Mouse (Mus musculus): ENCODE data around the gene Padi2. TPM values are rescaled to one million over a fixed set of nuclear protein-coding genes. Genes with fewer than 3 reads are reported as not detected.
A peak's percentile ranks its signal among the peaks of the same experiment; 100 is the strongest.

Gene Padi2
- polyA plus RNA-seq, 1 experiment from 2014 or later: 0.27 TPM

DNA sequence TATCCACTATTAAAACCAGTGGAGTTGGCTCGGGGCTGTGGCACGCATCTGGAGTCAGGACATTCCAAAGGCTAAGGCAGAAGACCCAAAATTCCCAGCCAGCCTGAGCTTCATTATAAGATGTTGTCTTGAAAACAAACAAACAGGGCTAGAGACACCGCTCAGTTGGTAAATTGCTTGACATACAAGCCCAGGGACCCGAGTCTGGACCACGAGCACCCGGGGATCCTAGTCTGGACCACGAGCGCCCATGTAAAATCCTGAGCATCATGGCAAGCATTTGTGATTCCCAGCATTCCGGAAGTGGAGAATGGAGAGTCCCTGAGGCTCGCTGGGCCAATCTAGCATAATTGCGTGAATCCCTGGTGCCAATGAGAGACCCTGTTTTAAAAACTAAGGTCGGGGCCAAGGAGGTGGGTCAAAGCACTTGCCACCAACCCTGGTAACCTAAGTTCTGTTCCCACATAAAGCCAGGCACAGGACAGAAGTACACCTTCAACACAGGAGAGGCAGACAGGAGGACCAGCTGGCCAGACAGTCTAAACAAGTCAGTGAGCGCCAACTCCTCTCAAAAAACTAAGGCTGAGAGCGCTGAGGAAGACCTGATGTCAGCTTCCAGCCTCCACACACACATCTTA is 14.5 kb upstream of the Padi2 start:
- H3K27me3 ChIP-seq (replicated peaks; ENCODE audit: control insufficient read depth, insufficient read depth, low read length): no peaks in the 10 kb centered on the region
- H3K9ac ChIP-seq (ENCODE audit: low read length): no peak overlapping the region
- ATAC-seq (no peak), DNase-seq (ENCODE audit: low spot score) (no peak)
- 96% methylated on average over 14 of the region's 14 CpGs for WGBS
- H3K4me2 ChIP-seq (ENCODE audit: low read length): no peak overlapping the region
- H3K36me3 ChIP-seq (ENCODE audit: control insufficient read depth, insufficient read depth, low read length): no peaks in the 10 kb centered on the region
- no peak overlapping the region for H3K27ac ChIP-seq (ENCODE audit: low read depth, low read length)
- no peak overlapping the region for H3K4me3 ChIP-seq (ENCODE audit: low read depth, low read length)
- H3K9me3 ChIP-seq (replicated peaks; ENCODE audit: control insufficient read depth, low read length): no peaks in the 10 kb centered on the region; the same call in 1 of the 2 replicates
- H3K4me1 ChIP-seq (ENCODE audit: control insufficient read depth, insufficient read depth, low read length): no peaks in the 10 kb centered on the region

DNA sequence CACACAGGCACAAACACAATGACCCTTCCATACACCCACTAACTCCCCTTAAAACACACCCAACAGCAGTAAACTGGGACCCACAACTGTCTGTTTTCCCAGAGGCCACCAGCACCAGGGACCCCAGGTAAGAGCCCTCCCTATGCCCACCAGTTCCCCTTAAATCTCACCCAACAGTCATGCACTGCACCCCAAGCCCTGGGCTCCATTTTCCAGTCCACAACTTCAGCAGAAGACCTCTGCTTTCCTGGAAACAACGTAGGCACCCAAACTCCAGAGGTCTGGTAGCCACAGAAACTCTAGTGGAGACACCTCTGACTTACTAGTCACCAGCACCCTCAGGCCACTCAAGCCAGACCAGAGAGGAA is 14.0 kb upstream of the Padi2 start:
- no peaks in the 10 kb centered on the region for H3K27me3 ChIP-seq (replicated peaks; ENCODE audit: control insufficient read depth, insufficient read depth, low read length)
- no peaks in the 10 kb centered on the region for H3K36me3 ChIP-seq (ENCODE audit: control insufficient read depth, insufficient read depth, low read length)
- WGBS: 75% methylated on average over 1 of the region's 1 CpGs
- ATAC-seq: no peak
- no peak overlapping the region for H3K27ac ChIP-seq (ENCODE audit: low read depth, low read length)
- no peak overlapping the region for H3K9ac ChIP-seq (ENCODE audit: low read length)
- no peaks in the 10 kb centered on the region for H3K4me1 ChIP-seq (ENCODE audit: control insufficient read depth, insufficient read depth, low read length)
- no peak overlapping the region for H3K4me3 ChIP-seq (ENCODE audit: low read depth, low read length)
- no peak for DNase-seq (ENCODE audit: low spot score)
- no peaks in the 10 kb centered on the region; the same call in 1 of the 2 replicates for H3K9me3 ChIP-seq (replicated peaks; ENCODE audit: control insufficient read depth, low read length)
- no peak overlapping the region for H3K4me2 ChIP-seq (ENCODE audit: low read length)

DNA sequence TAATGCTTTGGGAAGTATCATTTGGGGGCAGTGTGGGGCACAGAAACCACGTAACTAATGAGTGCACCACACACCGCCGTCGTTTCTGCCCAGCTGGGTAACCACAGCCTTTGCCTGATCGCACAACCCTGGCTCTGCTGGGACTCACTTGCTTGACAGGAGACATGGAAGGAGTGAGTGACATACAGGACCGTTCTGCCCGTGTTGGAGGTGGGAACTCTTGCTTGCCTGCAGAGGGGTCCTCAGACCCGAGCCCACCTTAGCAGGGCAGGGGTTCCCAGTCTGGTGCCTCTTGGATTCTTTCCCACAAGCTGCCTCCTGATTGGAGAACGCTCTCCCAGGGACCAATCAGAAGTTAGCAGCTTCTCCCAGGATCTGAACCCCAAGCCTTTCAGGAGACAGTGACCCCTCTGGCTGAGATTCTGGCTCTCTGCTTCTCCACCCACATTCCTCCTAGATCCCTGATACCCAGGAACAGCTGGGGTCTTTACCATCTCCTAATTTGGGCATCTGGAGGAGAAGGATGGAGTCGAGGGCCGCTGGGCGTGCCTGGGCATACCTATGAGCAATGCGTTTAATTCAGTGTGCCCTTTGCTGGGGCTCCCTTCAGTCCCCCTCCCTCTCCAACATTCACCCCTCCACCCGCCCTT is 1.2 kb upstream of the Padi2 start:
- Histone ChIP-seq H3K4me2 (ENCODE audit: low read length) (no peak overlapping the region), H3K4me3 (ENCODE audit: low read depth, low read length) (no peak overlapping the region), H3K9ac (ENCODE audit: low read length) (no peak overlapping the region), H3K27me3 (replicated peaks; ENCODE audit: control insufficient read depth, insufficient read depth, low read length) (peaks cover 18% of the 10 kb centered on the region; the same call in 1 of the 2 replicates), H3K36me3 (ENCODE audit: control insufficient read depth, insufficient read depth, low read length) (no peaks in the 10 kb centered on the region), H3K9me3 (replicated peaks; ENCODE audit: control insufficient read depth, low read length) (no peaks in the 10 kb centered on the region), H3K27ac (ENCODE audit: low read depth, low read length) (no peak overlapping the region), H3K4me1 (ENCODE audit: control insufficient read depth, insufficient read depth, low read length) (no peaks in the 10 kb centered on the region)
- WGBS: 56% methylated on average over 14 of the region's 14 CpGs
- DNase-seq (ENCODE audit: low spot score) (no peak), ATAC-seq (no peak)

DNA sequence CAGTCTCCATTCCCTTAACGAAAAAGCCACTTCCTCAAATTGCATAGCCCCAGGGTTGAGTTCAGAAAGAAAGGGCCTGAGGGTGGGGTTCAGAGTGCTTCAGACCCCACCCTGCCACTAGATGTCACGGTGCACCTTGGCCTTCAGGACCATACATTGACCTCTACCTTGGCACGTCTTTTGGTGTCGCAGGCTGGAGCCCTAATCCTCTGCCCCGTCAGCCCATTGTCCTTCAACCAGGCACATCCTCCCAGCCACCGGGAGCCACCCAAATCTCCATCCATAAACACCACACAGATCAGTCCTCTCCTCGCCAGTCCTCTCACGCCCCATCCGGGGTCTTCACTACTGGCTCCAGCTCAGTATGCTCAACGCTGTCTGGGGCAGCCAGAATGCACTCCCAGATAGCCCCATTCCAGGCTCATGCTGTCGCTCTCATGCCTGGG is 695 bp upstream of the Padi2 start:
- no peaks in the 10 kb centered on the region for H3K4me1 ChIP-seq (ENCODE audit: control insufficient read depth, insufficient read depth, low read length)
- H3K9me3 ChIP-seq (replicated peaks; ENCODE audit: control insufficient read depth, low read length): no peaks in the 10 kb centered on the region
- peak overlapping the region; percentile 64 for H3K4me2 ChIP-seq (ENCODE audit: low read length)
- 15% methylated on average over 11 of the region's 11 CpGs for WGBS
- no peak overlapping the region for H3K27ac ChIP-seq (ENCODE audit: low read depth, low read length)
- H3K27me3 ChIP-seq (replicated peaks; ENCODE audit: control insufficient read depth, insufficient read depth, low read length): peaks cover 18% of the 10 kb centered on the region; the same call in 1 of the 2 replicates
- no peak for DNase-seq (ENCODE audit: low spot score)
- ATAC-seq: peak; percentile 28; the same call in 1 of the 2 replicates
- no peaks in the 10 kb centered on the region for H3K36me3 ChIP-seq (ENCODE audit: control insufficient read depth, insufficient read depth, low read length)
- H3K9ac ChIP-seq (ENCODE audit: low read length): no peak overlapping the region
- H3K4me3 ChIP-seq (ENCODE audit: low read depth, low read length): peak overlapping the region; percentile 29

DNA sequence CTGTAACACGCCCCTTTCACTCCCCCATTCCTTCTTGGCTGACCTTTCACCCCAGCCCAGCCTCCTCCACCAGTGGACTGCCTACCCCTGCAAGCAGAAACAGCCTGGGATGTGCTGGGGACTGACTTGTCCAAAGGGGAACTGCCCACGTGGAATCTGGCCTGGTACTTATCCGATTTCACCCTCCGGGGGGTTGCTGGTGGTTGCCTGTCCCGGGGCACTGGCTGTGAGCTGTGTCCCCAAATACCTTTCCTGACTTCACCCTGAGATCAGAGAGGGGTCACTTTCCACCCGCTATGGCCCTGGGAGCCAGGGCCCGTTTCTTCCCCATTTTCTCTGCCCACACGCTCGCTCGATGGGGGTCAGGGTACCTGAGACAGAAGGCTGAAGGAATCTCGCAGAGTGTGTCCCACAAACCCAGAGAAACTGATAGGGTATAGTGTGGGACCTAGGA is 710 bp downstream of the Padi2 start:
- H3K4me1 ChIP-seq (ENCODE audit: control insufficient read depth, insufficient read depth, low read length): 0 out of 2 replicates have a peak, but pooled peaks cover 2% of the 10 kb centered on the region
- no peaks in the 10 kb centered on the region for H3K9me3 ChIP-seq (replicated peaks; ENCODE audit: control insufficient read depth, low read length)
- H3K27ac ChIP-seq (ENCODE audit: low read depth, low read length): no peak overlapping the region
- peaks cover 18% of the 10 kb centered on the region; the same call in 1 of the 2 replicates for H3K27me3 ChIP-seq (replicated peaks; ENCODE audit: control insufficient read depth, insufficient read depth, low read length)
- H3K4me2 ChIP-seq (ENCODE audit: low read length): no peak overlapping the region
- 50% methylated on average over 11 of the region's 11 CpGs for WGBS
- no peaks in the 10 kb centered on the region for H3K36me3 ChIP-seq (ENCODE audit: control insufficient read depth, insufficient read depth, low read length)
- no peak for ATAC-seq
- H3K9ac ChIP-seq (ENCODE audit: low read length): no peak overlapping the region
- H3K4me3 ChIP-seq (ENCODE audit: low read depth, low read length): no peak overlapping the region
- DNase-seq (ENCODE audit: low spot score): no peak

GRCm38 (mm10) chr4:140907306-140908024 is 1.3 kb downstream of the Padi2 start:
- Histone ChIP-seq H3K9ac (ENCODE audit: low read length) (no peak overlapping the region), H3K4me1 (ENCODE audit: control insufficient read depth, insufficient read depth, low read length) (0 out of 2 replicates have a peak, but pooled peaks cover 2% of the 10 kb centered on the region), H3K9me3 (replicated peaks; ENCODE audit: control insufficient read depth, low read length) (no peaks in the 10 kb centered on the region), H3K27me3 (replicated peaks; ENCODE audit: control insufficient read depth, insufficient read depth, low read length) (peaks cover 18% of the 10 kb centered on the region; the same call in 1 of the 2 replicates), H3K36me3 (ENCODE audit: control insufficient read depth, insufficient read depth, low read length) (no peaks in the 10 kb centered on the region), H3K4me3 (ENCODE audit: low read depth, low read length) (no peak overlapping the region), H3K4me2 (ENCODE audit: low read length) (no peak overlapping the region), H3K27ac (ENCODE audit: low read depth, low read length) (no peak overlapping the region)
- ATAC-seq: no peak
- DNase-seq (ENCODE audit: low spot score): no peak
- WGBS: 50% methylated on average over 12 of the region's 12 CpGs

DNA sequence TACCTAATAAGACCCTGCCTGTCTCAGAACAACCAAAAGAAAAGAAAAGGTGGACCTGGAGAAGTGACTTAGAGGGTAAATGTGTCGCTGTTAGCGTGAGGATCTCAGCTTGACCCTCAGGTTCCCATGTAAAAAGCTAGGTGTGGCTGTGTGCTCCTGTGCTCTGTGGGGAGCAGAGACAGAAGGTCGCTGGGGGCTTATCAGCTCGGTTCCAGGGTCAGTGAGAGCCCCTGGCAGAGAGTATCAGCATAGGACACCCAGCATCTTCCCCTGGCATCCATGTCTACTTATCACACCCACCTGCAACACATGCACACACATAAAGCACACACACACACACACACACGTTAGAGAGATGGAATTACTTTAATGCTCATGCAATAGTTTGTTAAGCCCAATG is 2.5 kb downstream of the Padi2 start:
- Histone ChIP-seq H3K27me3 (replicated peaks; ENCODE audit: control insufficient read depth, insufficient read depth, low read length) (peaks cover 18% of the 10 kb centered on the region; the same call in 1 of the 2 replicates), H3K4me3 (ENCODE audit: low read depth, low read length) (no peak overlapping the region), H3K27ac (ENCODE audit: low read depth, low read length) (no peak overlapping the region), H3K9ac (ENCODE audit: low read length) (no peak overlapping the region), H3K36me3 (ENCODE audit: control insufficient read depth, insufficient read depth, low read length) (no peaks in the 10 kb centered on the region), H3K9me3 (replicated peaks; ENCODE audit: control insufficient read depth, low read length) (no peaks in the 10 kb centered on the region), H3K4me2 (ENCODE audit: low read length) (no peak overlapping the region), H3K4me1 (ENCODE audit: control insufficient read depth, insufficient read depth, low read length) (0 out of 2 replicates have a peak, but pooled peaks cover 2% of the 10 kb centered on the region)
- DNase-seq (ENCODE audit: low spot score) (no peak), ATAC-seq (no peak)
- WGBS: 64% methylated on average over 5 of the region's 5 CpGs

GRCm38 (mm10) chr4:140909536-140909935 is 3.4 kb downstream of the Padi2 start:
- Histone ChIP-seq H3K4me3 (ENCODE audit: low read depth, low read length) (no peak overlapping the region), H3K4me2 (ENCODE audit: low read length) (no peak overlapping the region), H3K9ac (ENCODE audit: low read length) (no peak overlapping the region), H3K27me3 (replicated peaks; ENCODE audit: control insufficient read depth, insufficient read depth, low read length) (peaks cover 18% of the 10 kb centered on the region; the same call in 1 of the 2 replicates), H3K9me3 (replicated peaks; ENCODE audit: control insufficient read depth, low read length) (no peaks in the 10 kb centered on the region), H3K36me3 (ENCODE audit: control insufficient read depth, insufficient read depth, low read length) (no peaks in the 10 kb centered on the region), H3K27ac (ENCODE audit: low read depth, low read length) (no peak overlapping the region), H3K4me1 (ENCODE audit: control insufficient read depth, insufficient read depth, low read length) (0 out of 2 replicates have a peak, but pooled peaks cover 2% of the 10 kb centered on the region)
- ATAC-seq (no peak), DNase-seq (ENCODE audit: low spot score) (no peak)
- WGBS: 79% methylated on average over 4 of the region's 4 CpGs
